Mouse (Mus musculus) left cerebral cortex, postnatal 10 days (tissue): ENCODE data around the gene Dnajb8. TPM values are rescaled to one million over a fixed set of nuclear protein-coding genes. Genes with fewer than 3 reads are reported as not detected.
A peak's percentile ranks its signal among the peaks of the same experiment; 100 is the strongest.

Experiments
- DNase-seq, 2 experiments: peaks; one replicate each; pipeline ENCODE4 v3.0.0; 2021 to 2022; ENCODE audit warnings: low spot score in 2 of 2, mixed read lengths in 1 of 2; ENCODE audit errors: extremely low spot score in 1 of 2
- intact Hi-C: fragments of 180-260 bp; cut with DNase I; formaldehyde crosslinking; loops from one replicate; pipeline ENCODE4 v1.15.1; 2025
- total RNA-seq, 2 experiments: library from RNA; stranded (reverse); gene quantifications; 2 replicates each; pipeline ENCODE4 v1.2.3; 2021

Dnajb8 gene
- total RNA-seq, 2 experiments from 2014 or later = not detected

GRCm38 (mm10) chr6:88260645-88261044, 38.6 kb downstream of the Dnajb8 start:
- intact Hi-C loops = no loop called here
- DNase-seq = no peak

- intact Hi-C loops = no loop called here
- peak in 1 of 2 experiments; percentile 20 for DNase-seq
Measured at GRCm38 (mm10) chr6:88262160-88262559, 40.1 kb downstream of the Dnajb8 start.

- intact Hi-C loops = no loop called here
- no peak for DNase-seq
Measured at GRCm38 (mm10) chr6:88265355-88265754, 43.3 kb downstream of the Dnajb8 start.

- intact Hi-C loops = no loop called here
- DNase-seq = no peak
Measured at GRCm38 (mm10) chr6:88266055-88266454, 44.0 kb downstream of the Dnajb8 start.

- no peak for DNase-seq
- intact Hi-C loops = no loop called here
Measured at GRCm38 (mm10) chr6:88267068-88267467, 45.0 kb downstream of the Dnajb8 start.

- no peak for DNase-seq
- intact Hi-C loops = no loop called here
Measured at GRCm38 (mm10) chr6:88267970-88268369, 45.9 kb downstream of the Dnajb8 start.

GRCm38 (mm10) chr6:88274623-88275022, 52.6 kb downstream of the Dnajb8 start:
- intact Hi-C loops = no loop called here
- DNase-seq = no peak

- no peak for DNase-seq
- intact Hi-C loops = no loop called here
Measured at GRCm38 (mm10) chr6:88276221-88276620, 54.2 kb downstream of the Dnajb8 start.

GRCm38 (mm10) chr6:88277242-88277641, 55.2 kb downstream of the Dnajb8 start:
- no peak for DNase-seq
- intact Hi-C loops = no loop called here

GRCm38 (mm10) chr6:88278141-88278540, 56.1 kb downstream of the Dnajb8 start:
- no peak for DNase-seq
- intact Hi-C loops = no loop called here

- intact Hi-C loops = no loop called here
Measured at GRCm38 (mm10) chr6:88290129-88290766, 68.2 kb downstream of the Dnajb8 start.

GRCm38 (mm10) chr6:88292274-88292909, 70.3 kb downstream of the Dnajb8 start:
- intact Hi-C loops = no loop called here
- DNase-seq = no peak

More at GRCm38 (mm10) chr6:88290129-88290766, 68.2 kb downstream of the Dnajb8 start:
- peak; percentile 44 to 68 for DNase-seq

GRCm38 (mm10) chr6:88299491-88299890, 77.4 kb downstream of the Dnajb8 start:
- intact Hi-C loops = no loop called here
- no peak for DNase-seq

GRCm38 (mm10) chr6:88301234-88301633, 79.2 kb downstream of the Dnajb8 start:
- no peak for DNase-seq
- intact Hi-C loops = no loop called here

Other genes with a start within 250 kb of the Dnajb8 start
- gene H1fx, start 240.6 kb upstream of the Dnajb8 start, total RNA-seq = 10 to 100 TPM; 70.6 to 73.5 TPM
- gene Rab7, start 177.0 kb upstream of the Dnajb8 start, total RNA-seq = 100 to 1,000 TPM; 325 to 332 TPM
- 100 to 1,000 TPM; 179 to 193 TPM for gene Rpn1, start 137.8 kb upstream of the Dnajb8 start, total RNA-seq
- gene Gata2, start 28.4 kb upstream of the Dnajb8 start, total RNA-seq = 1 to 10 TPM; 3.2 to 6.4 TPM
- 10 to 100 TPM; 22.2 to 24.1 TPM for gene Eefsec, start 224.3 kb downstream of the Dnajb8 start, total RNA-seq
- 10 to 100 TPM; 32.5 to 35.2 TPM for gene Ruvbl1, start 243.1 kb downstream of the Dnajb8 start, total RNA-seq